Mouse (Mus musculus): ENCODE results near the gene Adgra3.

DNA sequence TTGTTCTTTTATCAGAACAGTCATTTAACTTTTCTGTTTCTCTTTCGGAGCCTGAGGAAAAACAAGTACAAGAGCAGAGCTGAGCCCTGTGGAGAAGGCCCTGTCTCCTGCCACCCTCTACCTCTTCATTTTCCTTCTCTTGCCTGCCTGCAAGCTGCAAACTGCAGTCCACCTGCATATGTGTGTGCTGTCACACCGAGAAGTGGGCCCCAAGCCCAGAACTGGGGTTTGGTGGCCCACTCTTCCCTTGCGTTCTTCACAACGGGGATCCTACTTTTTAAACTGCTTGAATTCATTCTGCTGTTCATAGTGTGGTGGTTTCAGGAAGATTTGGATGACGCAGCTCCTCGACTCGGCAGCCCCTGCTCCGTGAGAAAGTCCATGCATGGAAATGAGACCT, 9.3 kb downstream of the Adgra3 start:
- TF ChIP-seq ETS1 (IDR thresholded peaks at IDR 0.05; ENCODE audit: low read depth, low read length), result no peak
- TF ChIP-seq E2F4 (IDR thresholded peaks at IDR 0.05; ENCODE audit: borderline replicate concordance, low read depth, low read length), result no peak
- no peak for TF ChIP-seq RCOR1 (IDR thresholded peaks at IDR 0.05; ENCODE audit: low read depth, low read length)
- TF ChIP-seq POLR2A (IDR thresholded peaks at IDR 0.05; ENCODE audit: control insufficient read depth in 1 of 2, insufficient read depth in 1 of 2, low read depth in 1 of 2, low read length in 2 of 2, poor library complexity in 1 of 2), result no peak
- no peak for TF ChIP-seq GATA1 (IDR thresholded peaks at IDR 0.05; ENCODE audit: low read depth, low read length)
- TF ChIP-seq CTCF (IDR thresholded peaks at IDR 0.05 in 2 of 3, conservative IDR thresholded peaks at IDR 0.05 in 1 of 3; ENCODE audit: control insufficient read depth in 1 of 3, insufficient read depth in 1 of 3, low read depth in 2 of 3, low read length in 3 of 3, poor library complexity in 1 of 3, severe bottlenecking in 1 of 3), result no peak

All from MEL (cell line).